Mouse (Mus musculus): ENCODE results near the gene Cxcl15.

The Cxcl15 gene

GRCm38 (mm10) chr5:90794195-90794625, at the start of gene Cxcl15:
Gene Cxcl15, plus strand, starts transcription at chr5:90794534.
- in situ Hi-C loops (cut with MboI; ENCODE audit: unreplicated experiment in 2 of 2), result loop anchor here in 1 of 2 experiments (5.0 kb wide), 1 partner anchor 132 kb away; no protein-coding TSS in a partner anchor

- in situ Hi-C loops (cut with MboI; ENCODE audit: unreplicated experiment in 2 of 2), result loop anchor here in 1 of 2 experiments (25.0 kb wide), 2 partner anchors 542 to 1358 kb away; partner anchors contain the start of gene Cox18
Observed at GRCm38 (mm10) chr5:90753934-90754333, 40.4 kb upstream of the Cxcl15 start.

GRCm38 (mm10) chr5:90758020-90758605, 36.2 kb upstream of the Cxcl15 start:
- in situ Hi-C loops (cut with MboI; ENCODE audit: unreplicated experiment in 2 of 2), result loop anchor here in 1 of 2 experiments (25.0 kb wide), 2 partner anchors 546 to 1354 kb away; partner anchors contain the start of gene Cox18

DNA sequence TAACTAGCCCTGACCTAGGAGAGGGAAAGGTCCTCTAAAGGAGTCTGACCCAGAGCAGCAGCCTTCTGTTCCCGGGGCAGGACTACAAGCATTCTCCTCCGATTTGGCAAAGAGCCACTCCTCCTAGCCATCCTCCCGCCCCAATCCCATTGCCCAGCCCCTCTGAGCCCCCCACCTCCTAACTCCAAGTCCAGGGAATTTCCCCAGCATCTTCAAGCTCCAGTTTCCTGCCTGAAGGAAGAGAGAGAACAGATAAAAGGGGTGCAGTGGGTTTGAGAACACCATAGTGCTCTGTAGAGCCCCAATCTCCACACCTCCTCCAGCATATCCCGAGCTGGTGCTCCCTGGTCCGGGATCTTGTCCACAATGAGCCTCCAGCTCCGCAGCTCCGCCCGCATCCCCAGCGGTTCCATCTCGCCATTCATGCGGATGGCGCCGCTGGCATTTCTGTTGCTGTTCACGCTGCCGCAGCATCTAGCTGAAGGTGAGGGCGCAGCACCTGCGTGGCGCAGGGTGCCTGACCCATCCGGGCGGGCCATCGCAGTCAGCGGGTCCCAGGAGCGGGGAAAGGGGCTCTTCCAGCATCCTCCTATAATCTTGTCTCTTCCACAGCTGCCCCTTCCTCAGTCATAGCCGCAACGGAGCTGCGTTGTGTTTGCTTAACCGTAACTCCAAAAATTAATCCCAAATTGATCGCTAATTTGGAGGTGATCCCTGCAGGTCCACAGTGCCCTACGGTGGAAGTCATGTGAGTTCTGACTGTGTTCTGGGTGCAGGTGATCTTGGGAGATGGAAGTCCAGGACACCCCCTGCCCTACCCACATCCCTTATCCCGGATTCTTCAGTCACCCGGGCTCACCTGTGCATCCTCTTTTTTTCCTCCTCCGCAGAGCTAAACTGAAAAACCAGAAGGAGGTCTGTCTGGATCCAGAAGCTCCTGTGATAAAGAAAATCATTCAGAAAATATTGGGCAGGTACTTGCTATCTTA, 35.0 kb upstream of the Cxcl15 start, which contains the start of gene Cxcl5:
Gene Cxcl5 (plus strand): TSS at position 284 of the 989 bp plus-strand sequence.
- in situ Hi-C loops (cut with MboI; ENCODE audit: unreplicated experiment in 2 of 2), result loop anchor here in 1 of 2 experiments (25.0 kb wide), 2 partner anchors 547 to 1353 kb away; partner anchors contain the start of gene Cox18

GRCm38 (mm10) chr5:90760303-90760702, 34.0 kb upstream of the Cxcl15 start:
- in situ Hi-C loops (cut with MboI; ENCODE audit: unreplicated experiment in 2 of 2), result loop anchor here in 1 of 2 experiments (25.0 kb wide), 2 partner anchors 548 to 1352 kb away; partner anchors contain the start of gene Cox18

- in situ Hi-C loops (cut with MboI; ENCODE audit: unreplicated experiment in 2 of 2), result loop anchor here in 1 of 2 experiments (25.0 kb wide), 2 partner anchors 549 to 1351 kb away; partner anchors contain the start of gene Cox18
Observed at GRCm38 (mm10) chr5:90760844-90761243, 33.5 kb upstream of the Cxcl15 start.

- in situ Hi-C loops (cut with MboI; ENCODE audit: unreplicated experiment in 2 of 2), result loop anchor here in 1 of 2 experiments (25.0 kb wide), 2 partner anchors 550 to 1350 kb away; partner anchors contain the start of gene Cox18
Observed at GRCm38 (mm10) chr5:90761834-90762233, 32.5 kb upstream of the Cxcl15 start.

- in situ Hi-C loops (cut with MboI; ENCODE audit: unreplicated experiment in 2 of 2), result loop anchor here in 1 of 2 experiments (25.0 kb wide), 2 partner anchors 552 to 1348 kb away; partner anchors contain the start of gene Cox18
Observed at GRCm38 (mm10) chr5:90763912-90764665, 30.2 kb upstream of the Cxcl15 start.

DNA sequence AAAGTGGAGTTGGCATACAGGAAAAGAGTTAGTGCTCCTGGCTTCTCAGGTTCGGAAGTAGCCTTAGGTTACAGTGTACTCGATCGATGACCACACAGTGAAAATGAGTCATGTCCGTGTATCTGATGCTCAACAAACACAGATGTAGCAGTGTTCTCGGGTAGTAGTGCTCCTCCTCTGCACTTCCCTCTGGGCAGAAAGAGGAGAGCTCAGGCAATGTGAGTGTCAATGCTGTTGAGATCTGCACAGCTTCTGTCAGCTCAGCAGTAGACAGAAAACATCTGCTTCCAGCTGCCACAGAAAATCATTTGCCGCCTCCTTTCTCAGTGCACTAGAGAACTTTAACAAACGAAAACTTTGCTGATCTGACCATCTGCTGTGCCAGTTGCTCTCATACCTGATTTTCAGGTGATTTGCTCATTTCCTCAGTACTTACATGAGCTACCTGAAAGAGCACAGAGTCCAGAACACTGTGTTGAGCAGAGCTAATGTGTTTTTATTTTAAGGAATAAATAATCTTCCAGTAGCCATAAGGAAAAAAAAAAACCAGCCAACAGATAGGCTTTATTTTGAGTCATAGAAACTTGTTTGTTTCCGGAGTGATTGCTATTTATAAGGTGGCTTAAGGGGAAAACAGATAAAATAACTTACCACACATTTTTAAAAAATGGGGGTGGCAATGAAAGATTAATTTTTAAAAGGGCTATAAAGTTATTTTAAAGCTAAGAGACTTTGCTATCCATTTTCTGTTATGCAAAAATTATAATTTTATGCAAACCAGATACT, 28.3 kb upstream of the Cxcl15 start:
- in situ Hi-C loops (cut with MboI; ENCODE audit: unreplicated experiment in 2 of 2), result loop anchor here in 1 of 2 experiments (25.0 kb wide), 2 partner anchors 554 to 1346 kb away; partner anchors contain the start of gene Cox18

- in situ Hi-C loops (cut with MboI; ENCODE audit: unreplicated experiment in 2 of 2), result loop anchor here in 1 of 2 experiments (25.0 kb wide), 2 partner anchors 556 to 1344 kb away; partner anchors contain the start of gene Cox18
Observed at GRCm38 (mm10) chr5:90768218-90768617, 26.1 kb upstream of the Cxcl15 start, which contains the start of gene Ppbp. Gene Ppbp, plus strand, starts transcription at chr5:90768518.

DNA sequence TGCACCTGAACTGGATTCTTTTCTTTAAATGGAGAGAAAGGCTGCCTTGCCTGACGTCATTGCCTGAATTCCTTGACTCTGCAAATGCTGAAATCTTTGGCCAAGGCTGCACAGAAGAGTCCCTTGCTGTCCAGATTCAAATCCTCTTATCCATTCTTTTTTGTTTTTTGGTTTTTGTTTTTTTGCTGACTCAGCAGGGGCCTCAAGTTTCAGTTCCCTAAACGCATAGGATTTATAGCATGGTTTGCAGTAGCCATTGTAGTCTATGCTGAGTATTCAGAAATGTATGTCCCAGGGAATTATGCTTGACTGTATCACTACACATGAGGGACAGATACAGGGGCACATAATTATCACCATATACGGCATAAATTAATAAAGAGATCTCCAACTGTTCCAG, 23.0 kb upstream of the Cxcl15 start:
- in situ Hi-C loops (cut with MboI; ENCODE audit: unreplicated experiment in 2 of 2), result loop anchor here in 1 of 2 experiments (25.0 kb wide), 2 partner anchors 559 to 1341 kb away; partner anchors contain the start of gene Cox18

DNA sequence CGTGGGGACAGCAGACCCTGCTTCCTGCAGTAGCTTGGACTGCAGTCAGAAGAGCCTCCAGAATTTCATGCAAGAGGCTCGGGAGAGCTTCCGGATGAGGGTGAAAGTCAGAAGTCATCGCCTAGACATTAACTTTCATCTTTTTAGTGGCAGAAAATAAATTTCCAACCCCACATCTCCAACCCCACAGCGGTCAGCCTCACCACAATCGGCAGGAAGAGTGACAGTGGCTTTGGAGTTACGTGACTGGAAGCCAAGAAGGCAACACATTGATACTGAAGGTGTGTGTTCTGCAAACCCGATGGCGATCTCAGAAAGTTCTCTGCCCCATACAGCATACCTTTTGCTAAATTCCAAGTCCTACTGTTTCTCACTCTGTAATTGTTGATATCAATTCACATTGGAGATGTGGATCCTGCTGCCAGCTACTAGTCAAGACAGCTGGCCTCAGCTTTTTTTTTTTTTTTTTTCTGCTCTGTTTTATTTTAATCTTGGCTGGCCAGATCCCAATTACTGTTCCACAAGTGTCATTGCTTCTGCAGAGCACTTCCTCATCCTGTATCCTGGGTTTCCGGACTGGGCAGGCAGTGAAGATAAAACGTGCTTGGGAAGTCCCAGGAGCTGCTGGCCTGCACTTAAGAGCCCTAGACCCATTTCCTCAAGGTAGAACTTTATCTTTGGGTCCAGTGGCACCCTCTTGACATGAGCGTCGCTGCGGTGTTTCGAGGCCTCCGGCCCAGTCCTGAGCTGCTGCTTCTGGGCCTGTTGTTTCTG, 22.3 kb upstream of the Cxcl15 start, which contains the start of gene Pf4:
Gene Pf4 (plus strand): TSS at position 556 of the 774 bp plus-strand sequence.
- in situ Hi-C loops (cut with MboI; ENCODE audit: unreplicated experiment in 2 of 2), result loop anchor here in 1 of 2 experiments (25.0 kb wide), 2 partner anchors 560 to 1340 kb away; partner anchors contain the start of gene Cox18

- in situ Hi-C loops (cut with MboI; ENCODE audit: unreplicated experiment in 2 of 2), result no loop called here
Observed at GRCm38 (mm10) chr5:90775562-90775961, 18.8 kb upstream of the Cxcl15 start.

- in situ Hi-C loops (cut with MboI; ENCODE audit: unreplicated experiment in 2 of 2), result no loop called here
Observed at GRCm38 (mm10) chr5:90777621-90778020, 16.7 kb upstream of the Cxcl15 start.

DNA sequence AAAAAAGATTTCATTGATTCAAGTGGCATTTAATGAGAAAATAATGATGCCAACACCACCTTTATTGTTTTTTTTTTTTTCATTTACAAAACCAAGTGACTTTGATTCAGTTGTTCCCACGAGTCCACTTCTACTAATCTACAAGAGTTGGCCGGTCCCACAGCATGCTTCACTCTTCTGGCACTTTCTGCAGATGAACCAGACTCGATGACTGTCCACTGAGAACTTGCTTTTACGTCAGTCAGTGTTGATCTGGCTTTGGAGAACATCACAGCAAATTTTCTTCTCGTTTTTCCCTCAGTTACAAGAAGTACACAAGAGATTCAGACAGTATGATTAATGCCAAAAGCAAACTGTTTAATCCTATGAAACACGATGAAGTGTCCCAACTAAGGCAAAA, 15.5 kb upstream of the Cxcl15 start:
- in situ Hi-C loops (cut with MboI; ENCODE audit: unreplicated experiment in 2 of 2), result no loop called here

DNA sequence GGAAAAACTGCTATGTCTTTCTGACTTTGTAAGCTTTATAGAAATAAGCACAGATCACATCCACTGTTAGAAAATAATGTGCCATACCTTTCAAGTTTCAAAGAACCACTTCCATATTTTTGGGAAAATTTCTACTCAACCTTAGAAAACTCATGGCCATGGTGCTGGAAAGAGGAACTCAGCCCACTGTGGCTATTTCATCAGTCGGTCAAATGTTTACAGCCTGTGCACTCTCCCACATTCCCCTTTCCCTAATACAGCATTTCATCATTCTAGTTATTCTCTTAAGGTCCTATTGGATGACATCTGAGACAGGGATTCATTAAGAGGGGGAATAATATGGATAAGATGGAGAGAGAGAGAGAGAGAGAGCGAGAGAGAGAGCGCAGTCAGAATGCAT, 10.6 kb upstream of the Cxcl15 start:
- in situ Hi-C loops (cut with MboI; ENCODE audit: unreplicated experiment in 2 of 2), result no loop called here

GRCm38 (mm10) chr5:90785659-90786588, 8.4 kb upstream of the Cxcl15 start, which contains the start of gene Cxcl3:
Gene Cxcl3, plus strand, starts transcription at chr5:90786103.
- in situ Hi-C loops (cut with MboI; ENCODE audit: unreplicated experiment in 2 of 2), result loop anchor here in 1 of 2 experiments (5.0 kb wide), 1 partner anchor 124 kb away; no protein-coding TSS in a partner anchor

Measured in v-Abl transformed pro-B cells (cell line).